Mouse (Mus musculus) right cerebral cortex, postnatal 36 days (tissue): ENCODE measurements around the gene Bcap31.
"Not testable (repeated sequence)": the region's sequence is repeated elsewhere in the genome, so short reads cannot be mapped to it uniquely, and the experiment has no call there.

Experiments used
- DNase-seq, 2 experiments: peaks; one replicate each; pipeline ENCODE4 v3.0.0; 2022; ENCODE audit warnings: low spot score in 2 of 2, mixed read lengths in 1 of 2

Bcap31 gene

GRCm38 (mm10) chrX:73716109-73716661 lies at the start of gene Bcap31, which contains the start of gene Abcd1:
Gene Bcap31, minus strand, starts transcription at chrX:73716175.
Gene Abcd1, plus strand, starts transcription at chrX:73716597.
- DNase-seq = peak; percentile 82

GRCm38 (mm10) chrX:73765311-73765710 lies 49.3 kb upstream of the Bcap31 start:
- no peak for DNase-seq

GRCm38 (mm10) chrX:73758611-73759290 lies 42.8 kb upstream of the Bcap31 start:
- no peak for DNase-seq

GRCm38 (mm10) chrX:73756334-73757140 lies 40.6 kb upstream of the Bcap31 start, which contains the start of gene Plxnb3:
Gene Plxnb3, plus strand, starts transcription at chrX:73757090.
- DNase-seq = no peak

GRCm38 (mm10) chrX:73748977-73749376 lies 33.0 kb upstream of the Bcap31 start:
- DNase-seq = no peak

GRCm38 (mm10) chrX:73744774-73745481 lies 29.0 kb upstream of the Bcap31 start:
- no peak for DNase-seq

- not testable (repeated sequence) for DNase-seq
These were observed 23.9 kb upstream of the Bcap31 start for GRCm38 (mm10) chrX:73739841-73740240.

GRCm38 (mm10) chrX:73739151-73739550 lies 23.2 kb upstream of the Bcap31 start:
- no peak for DNase-seq

GRCm38 (mm10) chrX:73738155-73738554 lies 22.2 kb upstream of the Bcap31 start:
- no peak for DNase-seq

- DNase-seq = no peak
These were observed 14.9 kb upstream of the Bcap31 start for GRCm38 (mm10) chrX:73730908-73731307.

- no peak for DNase-seq
These were observed 2.8 kb upstream of the Bcap31 start for GRCm38 (mm10) chrX:73718686-73719362.

GRCm38 (mm10) chrX:73718271-73718670 lies 2.3 kb upstream of the Bcap31 start:
- DNase-seq = no peak

GRCm38 (mm10) chrX:73717667-73718066 lies 1.7 kb upstream of the Bcap31 start:
- DNase-seq = no peak

GRCm38 (mm10) chrX:73716709-73717545 lies 952 bp upstream of the Bcap31 start:
- DNase-seq = no peak

- DNase-seq = no peak
These were observed 383 bp downstream of the Bcap31 start for GRCm38 (mm10) chrX:73715476-73716108.

- DNase-seq = no peak
These were observed 15.5 kb downstream of the Bcap31 start for GRCm38 (mm10) chrX:73700472-73700871.

- no peak for DNase-seq
These were observed 24.9 kb downstream of the Bcap31 start for GRCm38 (mm10) chrX:73690917-73691629.

- DNase-seq = no peak
These were observed 30.3 kb downstream of the Bcap31 start for GRCm38 (mm10) chrX:73685629-73686028.

- DNase-seq = no peak
These were observed 31.0 kb downstream of the Bcap31 start for GRCm38 (mm10) chrX:73684978-73685377.
